Mouse (Mus musculus) cerebellum, postnatal 25 days (tissue): ENCODE data around the gene Cx3cr1.
A peak's percentile ranks its signal among the peaks of the same experiment; 100 is the strongest.

Experiments used
- DNase-seq, 2 experiments: peaks; one replicate each; pipeline ENCODE4 v3.0.0; 2021; ENCODE audit warnings: mixed read lengths in 2 of 2

Cx3cr1 gene

GRCm38 (mm10) chr9:119993092-119993844 lies 76.4 kb downstream of the Cx3cr1 start:
- DNase-seq, result no peak

GRCm38 (mm10) chr9:119991310-119991709 lies 78.4 kb downstream of the Cx3cr1 start:
- DNase-seq, result no peak

- DNase-seq, result no peak
These were observed 81.4 kb downstream of the Cx3cr1 start for GRCm38 (mm10) chr9:119988304-119988703.

GRCm38 (mm10) chr9:119985881-119986574 lies 83.7 kb downstream of the Cx3cr1 start:
- no peak for DNase-seq

GRCm38 (mm10) chr9:119984536-119985011 lies 85.1 kb downstream of the Cx3cr1 start, which contains the start of gene Csrnp1:
Csrnp1 (minus strand) TSS chr9:119984658.
- no peak for DNase-seq

GRCm38 (mm10) chr9:119983585-119984535 lies 85.8 kb downstream of the Cx3cr1 start:
- DNase-seq, result peak; percentile 86 to 94

- peak; percentile 43 to 60 for DNase-seq
These were observed 86.6 kb downstream of the Cx3cr1 start for GRCm38 (mm10) chr9:119982956-119983551.

GRCm38 (mm10) chr9:119982241-119982811 lies 87.4 kb downstream of the Cx3cr1 start:
- peak; percentile 52 to 72 for DNase-seq

- peak; percentile 32 to 45 for DNase-seq
These were observed 88.2 kb downstream of the Cx3cr1 start for GRCm38 (mm10) chr9:119981183-119982179.

GRCm38 (mm10) chr9:119980770-119981182 lies 88.9 kb downstream of the Cx3cr1 start:
- peak in 1 of 2 experiments; percentile 16 for DNase-seq

GRCm38 (mm10) chr9:119979749-119980148 lies 89.9 kb downstream of the Cx3cr1 start:
- DNase-seq, result peak in 1 of 2 experiments; percentile 47

- DNase-seq, result peak; percentile 52 to 57
These were observed 90.8 kb downstream of the Cx3cr1 start for GRCm38 (mm10) chr9:119978811-119979441.

GRCm38 (mm10) chr9:119978151-119978810 lies 91.4 kb downstream of the Cx3cr1 start:
- DNase-seq, result peak; percentile 40 to 51

GRCm38 (mm10) chr9:119977557-119978060 lies 92.1 kb downstream of the Cx3cr1 start:
- DNase-seq, result peak; percentile 35 to 46

- peak in 1 of 2 experiments; percentile 28 for DNase-seq
These were observed 92.7 kb downstream of the Cx3cr1 start for GRCm38 (mm10) chr9:119976704-119977556.

GRCm38 (mm10) chr9:119975286-119975685 lies 94.4 kb downstream of the Cx3cr1 start:
- DNase-seq, result no peak

GRCm38 (mm10) chr9:119974609-119975008 lies 95.1 kb downstream of the Cx3cr1 start:
- no peak for DNase-seq

GRCm38 (mm10) chr9:119973869-119974520 lies 95.7 kb downstream of the Cx3cr1 start:
- peak; percentile 41 to 54 for DNase-seq
